ENCODE assay signal across 27 mouse cellular contexts in the genomic region with DNA sequence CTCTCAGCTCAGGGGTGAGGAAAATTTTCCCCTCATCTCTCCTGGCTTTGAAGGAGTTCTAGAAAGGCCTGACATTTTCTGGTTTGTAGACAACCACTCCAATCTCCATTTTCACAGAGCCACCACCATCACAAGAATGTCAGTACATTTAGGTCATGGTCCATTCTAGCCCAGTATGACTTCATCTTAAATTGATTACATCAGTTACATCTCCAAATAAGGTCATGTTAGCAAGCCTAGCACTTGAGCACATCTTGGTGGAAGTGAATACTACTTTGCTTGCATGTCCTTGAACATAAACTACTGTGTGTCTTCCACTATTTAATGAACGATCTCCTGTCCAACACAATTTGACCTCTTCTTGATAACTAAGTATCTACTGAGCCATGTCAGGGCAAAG. TPM values are rescaled to one million over a fixed set of nuclear protein-coding genes. Genes with fewer than 3 reads are reported as not detected.
DNase-seq lines count a peak whose midpoint lies in the region; ATAC-seq and TF ChIP-seq lines count a peak whose summit lies in the region.
"Had no signal": no experiment of that assay in that cellular context is flagged by ENCODE, and none has a peak within 500 bp of the region (broad histone marks: within the 10 kb centered on the region; RNA-seq: fewer than 3 reads in every experiment).

No protein-coding gene starts in this region.

- H3K27me3 ChIP-seq in heart, postnatal 0 days (ENCODE audit: control insufficient read depth, insufficient read depth, low read length) = no peaks in the 10 kb centered on the region
- H3K27me3 ChIP-seq in embryonic facial prominence, embryonic 10.5 days (replicated peaks; ENCODE audit: low read depth, poor library complexity, severe bottlenecking) = no peaks in the 10 kb centered on the region
- H3K27me3 ChIP-seq: CH12.LX; embryonic facial prominence, embryonic 13.5 days; embryonic facial prominence, embryonic 15.5 days; forebrain, embryonic 13.5 days; forebrain, embryonic 15.5 days; Patski had no signal

- 24% methylated on average over 1 of the region's 1 CpGs for WGBS in heart, postnatal 0 days
- WGBS in embryonic facial prominence, embryonic 10.5 days = 84% methylated on average over 1 of the region's 1 CpGs

- H3K4me2 ChIP-seq in heart, postnatal 0 days (ENCODE audit: low read depth, low read length) = no peak overlapping the region
- H3K4me2 ChIP-seq: embryonic facial prominence, embryonic 13.5 days; embryonic facial prominence, embryonic 15.5 days; forebrain, embryonic 13.5 days; forebrain, embryonic 15.5 days had no signal

- no peak for TF ChIP-seq POLR2A in embryonic fibroblast, embryonic 13.5 days (IDR thresholded peaks at IDR 0.05; ENCODE audit: low read depth, low read length)

- H3K36me3 ChIP-seq in heart, postnatal 0 days (replicated peaks; ENCODE audit: control insufficient read depth, insufficient read depth, low read length) = no peaks in the 10 kb centered on the region
- no peaks in the 10 kb centered on the region for H3K36me3 ChIP-seq in embryonic facial prominence, embryonic 10.5 days (replicated peaks)
- H3K36me3 ChIP-seq: embryonic facial prominence, embryonic 13.5 days; embryonic facial prominence, embryonic 15.5 days; forebrain, embryonic 15.5 days; G1E had no signal

- H3K27ac ChIP-seq in heart, postnatal 0 days (ENCODE audit: low read depth) = 0 out of 2 replicates have a peak overlapping the region, but pooled peaks have one; percentile 12
- H3K27ac ChIP-seq in embryonic fibroblast, embryonic 13.5 days (ENCODE audit: insufficient read depth, low read length) = peak overlapping the region; percentile 76
- no peak overlapping the region for H3K27ac ChIP-seq in embryonic facial prominence, embryonic 10.5 days (replicated peaks)
- H3K27ac ChIP-seq: embryonic facial prominence, embryonic 13.5 days; embryonic facial prominence, embryonic 15.5 days; forebrain, embryonic 13.5 days; forebrain, embryonic 15.5 days had no signal

- DNase-seq in heart, postnatal 0 days (ENCODE audit: low spot score) = no peak
- DNase-seq in heart, adult 11 months = no peak
- DNase-seq in 3T3-L1 (ENCODE audit: low read depth, low spot score) = peak; percentile 13
- DNase-seq in Muller cell, postnatal 12 days (ENCODE audit: inconsistent ontology term) = peak; percentile 16
- no peak for DNase-seq in frontal cortex, postnatal 25 days (ENCODE audit: low spot score in 2 of 2)
- no peak for DNase-seq in thymus, postnatal 0 days (ENCODE audit: low spot score)
- DNase-seq in embryonic facial prominence, embryonic 10.5 days (ENCODE audit: low spot score) = no peak
- DNase-seq: adrenal gland, adult 8-10 months; adrenal gland, postnatal 14 days; adrenal gland, postnatal 36 days; B cell, adult 2 months; cerebellum, adult 11-12 months; cerebellum, adult 2 months; cerebellum, adult 9-10 months; cerebellum, postnatal 10 days; cerebellum, postnatal 25 days; forebrain, postnatal 0 days had no signal

- H3K4me3 ChIP-seq in heart, postnatal 0 days (ENCODE audit: low read depth, low read length) = no peak overlapping the region
- no peak overlapping the region for H3K4me3 ChIP-seq in embryonic fibroblast, embryonic 13.5 days (ENCODE audit: insufficient read depth, low read length)
- no peak overlapping the region for H3K4me3 ChIP-seq in embryonic facial prominence, embryonic 10.5 days
- H3K4me3 ChIP-seq: embryonic facial prominence, embryonic 13.5 days; embryonic facial prominence, embryonic 15.5 days; forebrain, embryonic 13.5 days; forebrain, embryonic 15.5 days had no signal

- H3K4me1 ChIP-seq in heart, postnatal 0 days (ENCODE audit: control insufficient read depth, insufficient read depth) = no peaks in the 10 kb centered on the region
- H3K4me1 ChIP-seq in embryonic fibroblast, embryonic 13.5 days (ENCODE audit: control insufficient read depth, insufficient read depth, low read length) = no peaks in the 10 kb centered on the region
- H3K4me1 ChIP-seq in embryonic facial prominence, embryonic 10.5 days = no peaks in the 10 kb centered on the region
- H3K4me1 ChIP-seq: embryonic facial prominence, embryonic 13.5 days; embryonic facial prominence, embryonic 15.5 days; forebrain, embryonic 13.5 days; forebrain, embryonic 15.5 days had no signal

- no peaks in the 10 kb centered on the region for H3K9me3 ChIP-seq in heart, postnatal 0 days (replicated peaks; ENCODE audit: control insufficient read depth, low read length)
- no peaks in the 10 kb centered on the region for H3K9me3 ChIP-seq in embryonic facial prominence, embryonic 10.5 days
- H3K9me3 ChIP-seq: embryonic facial prominence, embryonic 13.5 days; embryonic facial prominence, embryonic 15.5 days; forebrain, embryonic 13.5 days; forebrain, embryonic 15.5 days; G1E had no signal

- TF ChIP-seq EP300 in heart, postnatal 0 days (IDR thresholded peaks at IDR 0.05; ENCODE audit: low read depth) = no peak

- peak; percentile 53; the same call in 1 of the 2 replicates for ATAC-seq in heart, postnatal 0 days (ENCODE audit: insufficient read depth, low read depth)
- ATAC-seq: activated CD4-positive, CD25-positive, alpha-beta regulatory T cell, adult 4 months; CD4-positive, CD25-positive, alpha-beta regulatory T cell, adult 4 months; forebrain, embryonic 13.5 days; forebrain, embryonic 15.5 days; forebrain, postnatal 0 days; Patski had no signal

- no peak overlapping the region for H3K9ac ChIP-seq in heart, postnatal 0 days (replicated peaks; ENCODE audit: low read depth, low read length)
- H3K9ac ChIP-seq: embryonic facial prominence, embryonic 13.5 days; embryonic facial prominence, embryonic 15.5 days; forebrain, embryonic 13.5 days; forebrain, embryonic 15.5 days; forebrain, postnatal 0 days had no signal

- no peak for TF ChIP-seq CTCF in heart, postnatal 0 days (IDR thresholded peaks at IDR 0.05; ENCODE audit: low read depth)
- TF ChIP-seq CTCF in embryonic fibroblast, embryonic 13.5 days (IDR thresholded peaks at IDR 0.05; ENCODE audit: borderline replicate concordance, insufficient read depth, low read length) = no peak

RNA-seq across cellular contexts. Expression of a gene that starts 42.4 kb away (rescaled TPM):
- 265 and 376 TPM in 2 replicates for total RNA-seq in heart, postnatal 0 days (2014; rRNA removed; ENCODE audit: low replicate concordance)
- 15.3 and 24.4 TPM in 2 replicates for polyA plus RNA-seq in heart, postnatal 0 days (2015; fragmentation: Nextera tagmentation; extraction: Ambion mirVana)
- polyA plus RNA-seq in embryonic fibroblast, embryonic 13.5 days (2011; ENCODE audit: insufficient read length, low read depth, missing spikeins) = 483 and 1,320 TPM in 2 replicates
- polyA plus RNA-seq in thymus, postnatal 0 days (2015; fragmentation: Nextera tagmentation; extraction: Ambion mirVana) = 0.81 and 0.95 TPM in 2 replicates
- 7.9 and 10.1 TPM in 2 replicates for polyA plus RNA-seq in embryonic facial prominence, embryonic 10.5 days (2016; fragmentation: Nextera tagmentation; extraction: Ambion mirVana)
- total RNA-seq: CH12.LX had no signal
- polyA plus RNA-seq: activated CD4-positive, CD25-positive, alpha-beta regulatory T cell, adult 4 months; CD4-positive, CD25-positive, alpha-beta regulatory T cell, adult 4 months; G1E had no signal

Comparison
In these comparisons a context has a peak if more than half of its experiments do, and no peak if none do; other contexts are left out.
1. DNase-seq: peak in 3T3-L1 (single experiment) and Muller cell, postnatal 12 days (single experiment); none in heart, postnatal 0 days (single experiment), heart, adult 11 months (single experiment), frontal cortex, postnatal 25 days (0 of 2), thymus, postnatal 0 days (single experiment) and embryonic facial prominence, embryonic 10.5 days (single experiment).
2. RNA of a gene that starts 42.4 kb away (polyA plus RNA-seq): 483 to 1,320 TPM in embryonic fibroblast, embryonic 13.5 days; 15.3 to 24.4 TPM in heart, postnatal 0 days, 7.9 to 10.1 TPM in embryonic facial prominence, embryonic 10.5 days and 0.81 to 0.95 TPM in thymus, postnatal 0 days; every median in the first group is over 10 times any median in the second.